Mouse (Mus musculus): ENCODE measurements around the gene Sypl.

DNA sequence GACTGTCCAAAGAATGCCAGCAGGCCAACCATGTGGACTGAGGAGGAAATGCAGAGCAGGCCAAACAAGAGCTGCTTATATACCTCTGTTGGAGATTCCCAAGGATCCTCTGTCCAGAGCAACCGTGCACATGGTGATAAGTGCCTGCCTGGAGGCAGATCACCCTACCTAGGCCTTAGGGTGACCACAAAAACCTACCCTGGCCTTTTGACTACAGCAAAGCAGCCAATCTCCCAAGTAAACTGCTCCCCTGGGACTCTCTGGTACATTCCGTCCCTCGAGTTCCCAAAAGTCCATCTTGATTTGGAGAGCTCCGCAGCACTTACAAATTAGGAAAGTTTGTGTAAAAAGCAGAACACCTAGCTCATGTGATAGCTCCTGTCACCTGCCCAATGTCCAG lies 32.6 kb upstream of the Sypl start:
- TF ChIP-seq GATA1 (IDR thresholded peaks at IDR 0.05; ENCODE audit: low read length) (no peak), TAL1 (IDR thresholded peaks at IDR 0.05; ENCODE audit: low read length) (no peak)

All from erythroblast, embryonic 14.5 days (primary cell).